Mouse (Mus musculus) thymus, adult 2 months (tissue): Measurements from ENCODE around the gene Espnl.

Experiments
- CTCF ChIP-seq: fragments of 200-500 bp; IDR thresholded peaks from 2 replicates; pipeline ENCODE4 v1.5.1; 2012; ENCODE audit warnings: mild to moderate bottlenecking, control low read depth, low read length, moderate library complexity, borderline replicate concordance; ENCODE audit not compliant: control insufficient read depth, poor library complexity, insufficient read depth; ENCODE audit errors: extremely low read depth
- POLR2A ChIP-seq: fragments of 200-500 bp; IDR thresholded peaks from 2 replicates; pipeline ENCODE4 v1.6.1; 2012; ENCODE audit warnings: mild to moderate bottlenecking, low read length, control low read depth, moderate library complexity; ENCODE audit not compliant: control insufficient read depth, poor library complexity, insufficient read depth; ENCODE audit errors: extremely low read depth

DNA sequence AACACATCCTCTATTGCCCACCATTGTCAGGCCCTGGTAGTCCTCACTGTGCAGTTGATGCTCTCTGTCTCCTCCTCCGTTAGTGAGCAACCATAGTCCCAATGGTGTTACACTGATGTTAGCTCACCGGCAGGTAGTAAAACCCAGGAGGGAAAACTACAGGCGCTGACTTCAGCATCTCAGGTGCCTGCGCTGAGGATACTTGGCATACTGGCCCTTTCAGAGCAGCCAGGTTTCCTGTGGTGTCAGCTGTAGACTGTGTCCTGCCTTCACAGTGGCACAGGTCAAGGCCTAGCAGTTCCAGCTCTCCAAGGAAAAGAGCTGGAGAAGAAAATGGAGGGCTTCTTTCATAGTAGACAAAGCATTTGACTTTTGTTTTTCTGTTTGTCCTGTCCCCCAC is 45.3 kb upstream of the Espnl start:
- TF ChIP-seq CTCF (no peak), POLR2A (no peak)
